Mouse (Mus musculus) stomach, postnatal 0 days (tissue): ENCODE measurements around the gene Cenpv.

ENCODE experiments used
- CTCF ChIP-seq: IDR thresholded peaks from 2 replicates; pipeline ENCODE4 v1.5.1; 2016; ENCODE audit warnings: antibody characterized with exemption, low read depth, mild to moderate bottlenecking, moderate library complexity
- EP300 ChIP-seq: optimal IDR thresholded peaks from 2 replicates; pipeline ENCODE3; 2016; ENCODE audit warnings: antibody characterized with exemption

DNA sequence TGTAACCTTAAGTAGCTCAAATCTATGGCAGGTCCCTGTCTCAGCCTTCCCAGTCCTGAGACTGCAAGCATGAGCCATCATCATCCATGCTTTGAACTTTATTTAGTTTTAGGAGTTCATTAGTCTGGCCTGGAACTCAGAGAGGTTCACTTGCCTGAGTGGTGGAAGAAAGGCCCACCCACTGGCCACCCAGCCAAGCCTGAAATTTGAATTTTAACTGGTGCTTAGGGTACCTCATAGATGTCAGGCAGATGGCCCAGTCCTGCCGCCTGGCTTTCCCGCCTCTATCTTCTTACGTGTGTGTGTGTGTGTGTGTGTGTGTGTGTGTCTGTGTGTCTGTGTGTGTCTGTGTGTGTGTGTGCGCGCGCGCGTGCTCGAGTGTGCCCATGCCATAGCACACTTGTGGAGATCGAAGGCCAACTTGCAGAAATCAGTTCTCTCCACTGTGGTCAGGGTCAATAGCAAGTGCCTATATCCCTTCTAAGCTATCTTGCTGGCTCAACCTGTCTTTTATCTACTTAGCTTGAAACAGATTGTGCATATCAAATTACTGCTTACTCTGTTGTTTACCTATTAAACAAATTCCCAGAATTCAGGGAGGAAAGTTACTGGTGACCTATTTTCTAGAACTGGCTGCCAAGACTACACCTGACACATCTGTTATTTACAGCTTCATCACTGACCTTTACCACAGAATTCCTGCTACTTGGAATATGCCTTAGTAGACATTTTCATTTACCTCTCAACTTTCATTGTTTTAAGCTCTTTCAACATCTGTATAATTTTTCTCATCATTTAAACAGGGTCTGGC is 51.3 kb downstream of the Cenpv start:
- TF ChIP-seq CTCF (no peak), EP300 (no peak)
